Mouse (Mus musculus) left cerebral cortex, postnatal 25 days (tissue): ENCODE data around the gene Tbc1d22a. TPM values are rescaled to one million over a fixed set of nuclear protein-coding genes. Genes with fewer than 3 reads are reported as not detected.

Experiments
- DNase-seq, 2 experiments: peaks; one replicate each; pipeline ENCODE4 v3.0.0; 2022; ENCODE audit warnings: low spot score in 2 of 2, mixed read lengths in 1 of 2
- intact Hi-C: fragments of 180-260 bp; cut with DNase I; formaldehyde crosslinking; loops from one replicate; pipeline ENCODE4 v1.15.1; 2025
- total RNA-seq, 2 experiments: library from RNA; stranded (reverse); gene quantifications; 2 replicates each; pipeline ENCODE4 v1.2.3; 2021

The Tbc1d22a gene
- total RNA-seq, 2 experiments from 2014 or later, result 28.8 to 31.6 TPM

- intact Hi-C loops, result no loop called here
- DNase-seq, result no peak
These were observed 296.9 kb downstream of the Tbc1d22a start for GRCm38 (mm10) chr15:86511181-86511580.

- intact Hi-C loops, result no loop called here
- no peak for DNase-seq
These were observed 299.1 kb downstream of the Tbc1d22a start for GRCm38 (mm10) chr15:86513336-86513735.

DNA sequence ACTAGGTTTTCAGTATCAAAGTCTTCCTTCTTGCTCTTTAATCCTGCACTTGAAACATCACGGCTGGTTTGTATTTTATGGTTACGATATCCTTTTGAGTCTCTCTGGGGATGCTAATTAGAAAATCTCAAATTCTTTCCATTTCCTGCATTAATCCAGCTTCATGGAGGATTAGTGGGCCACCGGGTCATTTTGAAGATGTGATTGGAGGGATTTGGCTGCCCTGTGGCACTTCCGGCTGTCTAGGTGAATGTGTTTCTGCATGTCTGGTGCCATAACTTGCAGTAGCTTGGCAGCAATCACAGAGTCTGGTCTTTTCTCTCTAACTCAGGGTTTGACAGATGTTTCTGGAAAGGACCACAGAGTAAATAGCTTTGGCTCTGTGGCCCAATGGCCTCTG, 305.9 kb downstream of the Tbc1d22a start:
- intact Hi-C loops, result no loop called here

DNA sequence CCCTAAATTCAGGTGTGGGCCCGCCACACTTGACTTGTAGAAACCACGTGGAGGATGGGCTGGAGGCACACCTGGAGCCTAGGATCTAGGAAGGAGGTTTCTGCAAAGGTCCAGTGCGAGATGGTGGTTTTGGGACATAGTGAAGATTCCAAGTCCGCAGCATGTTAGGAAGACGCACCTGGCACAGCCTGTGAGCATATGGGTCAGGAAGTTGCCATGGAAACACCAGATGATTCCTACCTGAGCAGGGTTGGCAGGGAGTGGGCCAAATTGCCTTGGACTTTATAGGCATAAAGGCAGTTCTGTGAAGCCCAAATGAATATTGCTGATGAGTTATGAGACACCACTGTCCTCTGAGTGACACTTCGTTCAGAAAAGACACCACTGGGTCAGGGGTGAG, 321.1 kb downstream of the Tbc1d22a start:
- intact Hi-C loops, result no loop called here
- no peak for DNase-seq

More for the DNA sequence above, 305.9 kb downstream of the Tbc1d22a start:
- DNase-seq, result no peak

DNA sequence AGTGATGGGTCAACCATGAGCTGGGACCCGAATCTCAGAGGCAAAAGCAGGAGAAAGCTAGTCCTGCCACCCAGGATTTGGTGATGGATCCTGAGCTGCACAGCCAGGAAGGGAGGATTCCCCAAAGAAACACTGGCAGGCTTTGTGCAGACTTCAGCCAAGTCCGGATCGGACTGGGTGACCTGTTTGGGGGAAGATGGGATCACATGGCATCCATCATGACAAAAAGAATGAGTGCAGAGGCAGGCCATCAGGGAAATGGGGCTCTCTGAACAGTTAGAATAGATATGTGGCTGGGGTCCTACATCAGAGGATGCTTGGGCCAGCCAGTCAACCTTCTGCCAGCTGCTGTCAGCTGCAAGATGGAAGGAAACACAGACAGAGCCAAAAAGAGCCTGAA, 328.1 kb downstream of the Tbc1d22a start:
- DNase-seq, result no peak
- intact Hi-C loops, result no loop called here

DNA sequence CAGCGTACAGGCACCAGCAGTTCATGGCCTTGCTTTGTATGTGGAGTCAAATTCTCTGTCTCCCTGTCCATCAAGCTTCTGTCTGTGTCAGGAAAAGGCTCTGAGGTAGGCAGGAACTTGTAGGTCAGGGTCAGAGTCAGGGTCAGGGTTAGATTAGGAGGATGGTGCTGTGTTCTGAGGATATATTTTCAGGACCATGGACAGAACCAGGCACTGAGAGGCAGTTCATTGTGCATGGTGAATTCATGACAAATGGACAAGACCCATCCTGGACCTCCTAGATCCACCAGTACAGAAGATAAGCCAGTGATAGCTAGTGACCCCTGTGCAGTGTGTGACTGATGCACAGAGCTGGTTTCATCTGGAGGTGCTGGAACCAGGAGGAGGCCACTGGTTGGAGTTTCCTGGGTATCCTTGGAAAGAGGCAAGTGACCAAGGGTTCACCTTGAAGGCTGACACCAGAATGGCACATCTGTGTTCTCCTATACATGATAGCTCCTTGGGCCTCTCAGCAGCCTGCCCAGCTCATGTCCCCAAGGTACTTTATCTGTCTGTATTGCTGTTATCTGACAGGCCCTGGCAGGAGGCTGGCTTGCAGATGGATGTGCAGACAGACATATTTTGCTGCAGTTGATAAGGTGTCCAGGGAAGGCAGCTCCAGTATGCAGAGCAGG, 330.0 kb downstream of the Tbc1d22a start:
- intact Hi-C loops, result no loop called here
- no peak for DNase-seq

Other genes with a start within 250 kb of the Tbc1d22a start
- gene Celsr1, start 180.7 kb upstream of the Tbc1d22a start, total RNA-seq, result 1 to 10 TPM; 3.1 to 3.9 TPM
- gene Gramd4, start 156.8 kb upstream of the Tbc1d22a start, total RNA-seq, result 10 to 100 TPM; 42.0 to 47.6 TPM
- gene Cerk, start 28.3 kb upstream of the Tbc1d22a start, total RNA-seq, result 10 to 100 TPM; 53.6 to 55.1 TPM